Mouse (Mus musculus): Measurements from ENCODE around the gene Cep128. TPM values are rescaled to one million over a fixed set of nuclear protein-coding genes. Genes with fewer than 3 reads are reported as not detected.

Cep128 gene
- polyA plus RNA-seq, 1 experiment = 5.4 TPM

GRCm38 (mm10) chr12:91008736-91009135 is 375.5 kb downstream of the Cep128 start:
- no peaks in the 10 kb centered on the region for H3K79me3 ChIP-seq (ENCODE audit: low read depth)
- TF ChIP-seq MAX (IDR thresholded peaks at IDR 0.05) = no peak
- no peak for TF ChIP-seq CEBPB (IDR thresholded peaks at IDR 0.05; ENCODE audit: low read depth)
- no peak for TF ChIP-seq MYOG (IDR thresholded peaks at IDR 0.05; ENCODE audit: control insufficient read depth, extremely low read depth, insufficient read length)
- no peak overlapping the region for H3K4me3 ChIP-seq (ENCODE audit: insufficient read depth, poor library complexity, severe bottlenecking)
- H3ac ChIP-seq (ENCODE audit: control insufficient read depth, insufficient read length, low read depth) = no peak overlapping the region
- H3K79me2 ChIP-seq (ENCODE audit: control insufficient read depth, insufficient read depth) = no peaks in the 10 kb centered on the region
- no peaks in the 10 kb centered on the region for H3K27me3 ChIP-seq (ENCODE audit: control insufficient read depth, insufficient read depth, insufficient read length)
- no peaks in the 10 kb centered on the region for H3K36me3 ChIP-seq (ENCODE audit: control insufficient read depth, insufficient read depth)

DNA sequence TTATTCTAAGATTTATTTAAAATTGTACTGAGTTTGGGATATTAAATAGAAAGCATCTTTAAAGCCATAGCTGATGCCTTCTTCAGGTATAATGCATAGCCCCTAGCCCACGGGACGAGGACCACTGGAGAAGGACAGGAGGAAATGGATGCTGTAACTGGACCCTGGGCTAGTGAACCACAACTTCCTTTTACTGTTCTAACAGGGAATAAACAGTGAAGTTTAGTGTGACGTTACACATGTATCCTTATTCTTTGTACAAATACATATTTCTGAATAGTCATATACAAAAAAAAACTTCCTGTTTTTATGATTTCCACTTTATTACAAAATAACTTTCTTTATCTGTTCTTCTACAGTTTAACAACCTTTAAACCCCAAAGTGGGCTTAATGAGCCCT is 376.0 kb downstream of the Cep128 start:
- TF ChIP-seq FOSL1 (IDR thresholded peaks at IDR 0.05; ENCODE audit: insufficient read depth, low read length, poor library complexity, severe bottlenecking) (no peak), CEBPB (IDR thresholded peaks at IDR 0.05; ENCODE audit: low read depth) (no peak), CTCF (IDR thresholded peaks at IDR 0.05; ENCODE audit: control insufficient read depth, insufficient read depth, insufficient read length) (no peak), USF1 (IDR thresholded peaks at IDR 0.05; ENCODE audit: low read depth) (no peak), MYOG (IDR thresholded peaks at IDR 0.05; ENCODE audit: control insufficient read depth, extremely low read depth, insufficient read length) (no peak), MAX (IDR thresholded peaks at IDR 0.05) (no peak), MYOD1 (IDR thresholded peaks at IDR 0.05; ENCODE audit: control insufficient read depth, insufficient read length, low read depth) (no peak)
- H3K4me3 ChIP-seq (ENCODE audit: insufficient read depth, poor library complexity, severe bottlenecking) = no peak overlapping the region
- no peaks in the 10 kb centered on the region for H3K79me2 ChIP-seq (ENCODE audit: control insufficient read depth, insufficient read depth)
- H3K27me3 ChIP-seq (ENCODE audit: control insufficient read depth, insufficient read depth, insufficient read length) = no peaks in the 10 kb centered on the region
- H3K36me3 ChIP-seq (ENCODE audit: control insufficient read depth, insufficient read depth) = no peaks in the 10 kb centered on the region
- H3K79me3 ChIP-seq (ENCODE audit: low read depth) = no peaks in the 10 kb centered on the region
- no peak overlapping the region for H3ac ChIP-seq (ENCODE audit: control insufficient read depth, insufficient read length, low read depth)

DNA sequence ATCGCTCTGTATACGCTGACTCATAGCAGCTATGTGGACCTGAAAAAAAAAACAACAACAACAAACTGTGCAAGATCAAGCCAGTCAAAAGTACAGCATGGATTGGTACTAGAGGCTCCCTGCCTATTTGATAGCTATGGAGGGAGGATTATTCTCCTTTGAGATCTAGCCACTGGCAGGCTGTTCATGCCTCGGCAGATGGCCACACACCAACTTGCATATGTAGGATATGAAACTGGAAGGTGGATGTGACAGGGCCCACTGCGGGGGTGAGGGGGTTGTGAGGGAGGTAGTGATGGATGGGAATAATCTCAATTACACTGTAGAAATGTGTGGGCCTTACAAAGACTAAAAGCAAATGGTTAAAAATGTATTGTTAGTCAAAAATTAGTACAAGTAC is 386.7 kb downstream of the Cep128 start:
- TF ChIP-seq CEBPB (IDR thresholded peaks at IDR 0.05; ENCODE audit: low read depth) = no peak
- no peak for TF ChIP-seq MYOD1 (IDR thresholded peaks at IDR 0.05; ENCODE audit: control insufficient read depth, insufficient read length, low read depth)
- no peak for TF ChIP-seq MAX (IDR thresholded peaks at IDR 0.05)
- no peak for TF ChIP-seq CTCF (IDR thresholded peaks at IDR 0.05; ENCODE audit: control insufficient read depth, insufficient read depth, insufficient read length)
- no peak for TF ChIP-seq FOSL1 (IDR thresholded peaks at IDR 0.05; ENCODE audit: insufficient read depth, low read length, poor library complexity, severe bottlenecking)
- no peak for TF ChIP-seq USF1 (IDR thresholded peaks at IDR 0.05; ENCODE audit: low read depth)
- no peaks in the 10 kb centered on the region for H3K36me3 ChIP-seq (ENCODE audit: control insufficient read depth, insufficient read depth)
- H3K27me3 ChIP-seq (ENCODE audit: control insufficient read depth, insufficient read depth, insufficient read length) = no peaks in the 10 kb centered on the region
- no peak overlapping the region for H3K4me3 ChIP-seq (ENCODE audit: insufficient read depth, poor library complexity, severe bottlenecking)
- no peaks in the 10 kb centered on the region for H3K79me3 ChIP-seq (ENCODE audit: low read depth)
- H3ac ChIP-seq (ENCODE audit: control insufficient read depth, insufficient read length, low read depth) = no peak overlapping the region
- H3K79me2 ChIP-seq (ENCODE audit: control insufficient read depth, insufficient read depth) = no peaks in the 10 kb centered on the region

DNA sequence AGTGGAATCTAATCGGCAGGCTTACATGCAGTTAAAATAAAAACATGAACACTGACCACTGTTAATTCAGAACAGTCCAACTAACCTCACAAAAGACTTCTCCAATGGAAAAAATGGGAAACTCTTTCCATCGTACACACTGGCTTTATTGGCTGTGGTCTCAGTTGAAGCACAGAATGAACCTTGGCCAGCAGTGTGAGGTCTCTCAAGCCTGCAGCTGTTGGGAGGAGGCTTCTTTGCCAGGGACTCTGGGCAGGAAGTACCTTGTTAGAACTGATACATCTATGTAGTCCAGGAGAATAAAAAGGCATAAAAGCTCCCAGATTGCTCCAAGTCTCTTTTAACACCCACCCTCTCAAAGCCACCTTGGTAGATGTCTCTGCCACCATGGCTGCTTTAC is 390.9 kb downstream of the Cep128 start:
- Histone ChIP-seq H3K36me3 (ENCODE audit: control insufficient read depth, insufficient read depth) (no peaks in the 10 kb centered on the region), H3K79me3 (ENCODE audit: low read depth) (no peaks in the 10 kb centered on the region), H3K79me2 (ENCODE audit: control insufficient read depth, insufficient read depth) (no peaks in the 10 kb centered on the region), H3K27me3 (ENCODE audit: control insufficient read depth, insufficient read depth, insufficient read length) (no peaks in the 10 kb centered on the region), H3K4me3 (ENCODE audit: insufficient read depth, poor library complexity, severe bottlenecking) (no peak overlapping the region), H3ac (ENCODE audit: control insufficient read depth, insufficient read length, low read depth) (no peak overlapping the region)
- TF ChIP-seq CTCF (IDR thresholded peaks at IDR 0.05; ENCODE audit: control insufficient read depth, insufficient read depth, insufficient read length) (no peak), FOSL1 (IDR thresholded peaks at IDR 0.05; ENCODE audit: insufficient read depth, low read length, poor library complexity, severe bottlenecking) (no peak), MAX (IDR thresholded peaks at IDR 0.05) (no peak), CEBPB (IDR thresholded peaks at IDR 0.05; ENCODE audit: low read depth) (no peak), MYOD1 (IDR thresholded peaks at IDR 0.05; ENCODE audit: control insufficient read depth, insufficient read length, low read depth) (no peak), MYOG (IDR thresholded peaks at IDR 0.05; ENCODE audit: control insufficient read depth, extremely low read depth, insufficient read length) (no peak)

DNA sequence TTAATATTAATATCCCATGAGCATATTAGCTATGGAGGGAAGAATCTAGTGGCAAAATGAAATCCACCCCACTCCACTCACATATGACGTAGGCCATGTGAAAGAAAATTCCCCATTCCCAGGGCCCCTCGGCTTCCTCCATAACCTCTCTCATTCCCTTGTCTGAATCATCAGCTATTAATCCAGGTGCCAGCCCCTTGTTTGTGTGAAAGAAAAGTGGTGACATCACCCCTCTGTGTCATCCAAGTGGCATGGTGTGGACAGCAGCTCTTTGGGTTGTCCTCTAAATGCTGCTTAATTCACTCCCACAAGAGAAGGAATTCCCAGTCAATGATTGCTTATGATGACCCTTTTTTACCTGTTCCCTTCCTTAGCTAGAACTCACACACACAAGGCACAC is 396.4 kb downstream of the Cep128 start:
- Histone ChIP-seq H3K79me3 (ENCODE audit: low read depth) (no peaks in the 10 kb centered on the region), H3K27me3 (ENCODE audit: control insufficient read depth, insufficient read depth, insufficient read length) (no peaks in the 10 kb centered on the region), H3K36me3 (ENCODE audit: control insufficient read depth, insufficient read depth) (no peaks in the 10 kb centered on the region), H3K4me3 (ENCODE audit: insufficient read depth, poor library complexity, severe bottlenecking) (no peak overlapping the region), H3ac (ENCODE audit: control insufficient read depth, insufficient read length, low read depth) (no peak overlapping the region), H3K79me2 (ENCODE audit: control insufficient read depth, insufficient read depth) (no peaks in the 10 kb centered on the region)
- TF ChIP-seq MYOG (IDR thresholded peaks at IDR 0.05; ENCODE audit: control insufficient read depth, extremely low read depth, insufficient read length) (no peak), CTCF (IDR thresholded peaks at IDR 0.05; ENCODE audit: control insufficient read depth, insufficient read depth, insufficient read length) (no peak), MYOD1 (IDR thresholded peaks at IDR 0.05; ENCODE audit: control insufficient read depth, insufficient read length, low read depth) (no peak), USF1 (IDR thresholded peaks at IDR 0.05; ENCODE audit: low read depth) (no peak), CEBPB (IDR thresholded peaks at IDR 0.05; ENCODE audit: low read depth) (no peak), FOSL1 (IDR thresholded peaks at IDR 0.05; ENCODE audit: insufficient read depth, low read length, poor library complexity, severe bottlenecking) (no peak), MAX (IDR thresholded peaks at IDR 0.05) (no peak)

DNA sequence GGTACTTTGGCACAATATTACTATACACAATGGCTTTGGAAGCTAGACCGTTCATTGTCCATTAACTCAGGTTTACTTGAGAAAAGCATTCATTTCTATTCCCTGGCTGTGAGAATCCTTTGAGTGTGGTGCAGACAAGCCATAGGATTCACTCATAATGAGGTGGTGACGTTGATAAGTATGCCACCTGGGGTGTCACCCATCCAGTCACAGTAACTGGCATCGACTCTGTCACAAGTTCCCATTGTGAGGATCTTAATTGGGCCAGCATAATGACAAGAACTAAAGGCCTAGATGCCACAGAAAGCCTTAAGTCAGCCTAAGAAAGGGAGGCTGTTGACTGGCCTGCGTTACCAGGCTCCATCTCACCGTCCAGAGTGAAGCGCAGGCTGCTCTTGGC is 396.9 kb downstream of the Cep128 start:
- Histone ChIP-seq H3K4me3 (ENCODE audit: insufficient read depth, poor library complexity, severe bottlenecking) (no peak overlapping the region), H3K79me2 (ENCODE audit: control insufficient read depth, insufficient read depth) (no peaks in the 10 kb centered on the region), H3K27me3 (ENCODE audit: control insufficient read depth, insufficient read depth, insufficient read length) (no peaks in the 10 kb centered on the region), H3K36me3 (ENCODE audit: control insufficient read depth, insufficient read depth) (no peaks in the 10 kb centered on the region), H3K79me3 (ENCODE audit: low read depth) (no peaks in the 10 kb centered on the region), H3ac (ENCODE audit: control insufficient read depth, insufficient read length, low read depth) (no peak overlapping the region)
- TF ChIP-seq USF1 (IDR thresholded peaks at IDR 0.05; ENCODE audit: low read depth) = no peak
- no peak for TF ChIP-seq MYOG (IDR thresholded peaks at IDR 0.05; ENCODE audit: control insufficient read depth, extremely low read depth, insufficient read length)
- no peak for TF ChIP-seq CTCF (IDR thresholded peaks at IDR 0.05; ENCODE audit: control insufficient read depth, insufficient read depth, insufficient read length)
- no peak for TF ChIP-seq FOSL1 (IDR thresholded peaks at IDR 0.05; ENCODE audit: insufficient read depth, low read length, poor library complexity, severe bottlenecking)
- TF ChIP-seq MYOD1 (IDR thresholded peaks at IDR 0.05; ENCODE audit: control insufficient read depth, insufficient read length, low read depth) = no peak
- no peak for TF ChIP-seq CEBPB (IDR thresholded peaks at IDR 0.05; ENCODE audit: low read depth)
- no peak for TF ChIP-seq MAX (IDR thresholded peaks at IDR 0.05)
